In the genomic region with DNA sequence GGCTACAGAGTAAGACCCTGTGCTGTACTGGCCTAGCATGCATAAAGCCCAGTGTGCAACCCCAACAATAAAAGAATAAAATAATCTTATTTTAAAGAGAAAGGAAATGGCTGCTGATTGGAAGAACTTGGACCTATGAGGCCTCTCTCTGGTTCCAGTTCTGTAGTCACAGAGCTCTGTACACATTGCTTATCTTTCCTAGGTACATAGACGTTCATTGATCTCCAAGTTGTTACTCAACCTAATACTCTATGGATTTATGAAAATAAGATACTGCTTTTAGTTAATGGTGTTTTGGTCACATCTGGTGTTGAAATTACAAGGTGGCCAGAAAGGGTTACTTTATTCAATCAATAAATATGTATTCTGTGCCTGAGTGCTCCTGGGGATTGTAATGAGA, we compare ENCODE assay signal across 17 mouse cellular contexts.
"Had no signal": no experiment of that assay in that cellular context is flagged by ENCODE, and none has a peak within 500 bp of the region (broad histone marks: within the 10 kb centered on the region; RNA-seq: fewer than 3 reads in every experiment).

No protein-coding gene starts in this region.

- H3K4me3 ChIP-seq: limb, embryonic 13.5 days; midbrain, embryonic 15.5 days; neural tube, embryonic 13.5 days had no signal

- H3K36me3 ChIP-seq: limb, embryonic 13.5 days; midbrain, embryonic 15.5 days; neural tube, embryonic 13.5 days had no signal

- H3K27ac ChIP-seq: limb, embryonic 13.5 days; midbrain, embryonic 15.5 days; neural tube, embryonic 13.5 days had no signal

- H3K9me3 ChIP-seq: limb, embryonic 13.5 days; megakaryocyte, embryonic 14.5 days; midbrain, embryonic 15.5 days; neural tube, embryonic 13.5 days had no signal

- H3K4me2 ChIP-seq: midbrain, embryonic 11.5 days; midbrain, embryonic 15.5 days; neural tube, embryonic 13.5 days had no signal

- H3K27me3 ChIP-seq: limb, embryonic 13.5 days; megakaryocyte, embryonic 14.5 days; midbrain, embryonic 15.5 days; neural tube, embryonic 13.5 days had no signal

- ATAC-seq: inflammation-experienced regulatory T-cells, adult 6 months; midbrain, embryonic 15.5 days had no signal

- H3K9ac ChIP-seq: limb, embryonic 13.5 days; lung, embryonic 14.5 days; midbrain, embryonic 15.5 days; neural tube, embryonic 13.5 days had no signal

- DNase-seq: kidney, adult 18-20 months; kidney, postnatal 14 days; left cerebral cortex, postnatal 4 days; lung, embryonic 14.5 days; lung, postnatal 10 days; lung, postnatal 4 days; retina, postnatal 1 day; right cerebral cortex, postnatal 4 days; spleen, adult 18-20 months; thymus, adult 18-20 months; thymus, postnatal 14 days had no signal
